Mouse (Mus musculus) kidney, postnatal 25 days (tissue): Measurements from ENCODE around the gene Fam126a.
A peak's percentile ranks its signal among the peaks of the same experiment; 100 is the strongest.

Experiments used
- DNase-seq, 2 experiments: peaks; one replicate each; pipeline ENCODE4 v3.0.0; 2021; ENCODE audit warnings: mixed read lengths in 2 of 2

Gene Fam126a

DNA sequence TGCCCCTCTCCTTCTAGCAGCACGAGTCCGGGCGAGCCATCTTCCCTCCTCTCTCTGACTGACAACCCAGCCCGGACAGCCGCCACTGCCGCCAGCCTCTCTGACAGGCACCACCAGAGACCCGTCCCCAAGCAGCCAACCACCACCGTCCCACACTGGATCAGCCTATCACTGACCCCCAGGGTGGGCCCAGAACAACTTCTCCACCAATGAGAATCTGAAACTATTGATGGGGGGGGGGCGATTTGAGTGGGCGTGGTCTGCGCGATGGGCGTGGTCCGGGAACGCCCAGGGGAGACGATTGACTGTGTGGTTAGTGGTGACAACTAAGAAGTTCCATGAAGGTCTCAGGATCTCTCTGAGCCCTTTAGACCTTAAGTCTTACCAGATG is at the start of gene Fam126a:
Gene Fam126a (minus strand): TSS at position 112 of the 391 bp plus-strand sequence.
- peak; percentile 94 to 98 for DNase-seq

DNA sequence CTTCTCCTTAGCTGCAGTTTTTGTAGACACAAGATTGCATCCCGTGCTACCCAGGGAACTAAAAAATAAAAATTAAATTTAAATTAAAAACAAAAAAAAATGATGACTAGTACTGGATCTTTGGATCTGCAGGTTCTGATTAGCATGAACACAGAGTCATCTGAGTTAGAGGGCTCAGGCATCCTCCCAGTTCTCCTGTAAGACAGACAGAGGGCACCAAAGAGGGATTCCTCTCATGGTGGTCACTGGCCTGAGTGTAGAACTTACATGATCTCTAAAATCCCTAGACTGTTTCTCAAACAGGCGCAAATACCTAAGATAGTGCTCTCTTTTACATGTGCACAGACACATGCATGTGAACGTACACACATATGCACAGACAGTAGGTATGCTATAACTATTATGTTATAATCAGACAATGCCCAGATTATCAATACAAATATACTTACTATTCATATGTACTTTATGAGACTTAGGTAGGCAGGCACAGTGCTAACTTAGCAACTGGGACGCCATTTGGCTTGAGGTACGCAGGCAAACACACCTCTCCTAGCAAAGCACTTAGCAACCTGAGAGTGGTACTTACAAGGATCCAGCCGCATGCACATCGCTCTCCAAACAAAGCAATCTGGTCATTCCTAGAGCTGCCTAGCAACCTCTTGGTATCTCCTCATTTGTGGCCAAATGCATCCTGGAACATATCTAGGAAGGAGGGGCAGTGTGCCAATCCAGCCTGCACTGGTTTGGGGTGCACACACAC is 48.1 kb upstream of the Fam126a start:
- no peak for DNase-seq

DNA sequence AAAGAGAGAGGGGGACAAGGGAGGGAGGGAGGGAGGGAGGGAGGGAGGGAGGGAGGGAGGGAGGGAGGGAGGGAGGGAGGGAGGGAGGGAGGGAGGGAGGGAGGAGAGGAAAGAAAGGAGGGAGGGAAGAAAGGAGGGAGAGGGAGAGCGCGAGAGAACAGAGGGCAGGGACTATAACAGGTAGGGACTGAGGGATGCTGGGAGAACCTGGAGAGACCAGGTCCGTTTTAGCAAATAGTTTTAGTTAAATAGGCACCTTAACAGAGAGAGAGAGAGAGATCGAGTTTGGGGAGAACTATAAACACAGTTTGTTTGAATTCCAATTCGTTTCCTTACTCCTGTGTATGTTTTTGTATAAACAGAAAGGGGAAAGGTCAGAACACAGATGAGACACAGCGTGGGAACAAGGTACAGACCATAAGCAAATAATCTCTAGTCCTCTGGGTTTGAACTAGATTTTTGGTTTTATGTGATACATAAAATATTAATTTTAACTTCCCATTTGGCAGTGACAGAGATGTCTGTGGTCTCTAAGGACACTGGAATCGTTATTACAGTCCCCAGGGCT is 47.3 kb upstream of the Fam126a start:
- DNase-seq, result no peak

DNA sequence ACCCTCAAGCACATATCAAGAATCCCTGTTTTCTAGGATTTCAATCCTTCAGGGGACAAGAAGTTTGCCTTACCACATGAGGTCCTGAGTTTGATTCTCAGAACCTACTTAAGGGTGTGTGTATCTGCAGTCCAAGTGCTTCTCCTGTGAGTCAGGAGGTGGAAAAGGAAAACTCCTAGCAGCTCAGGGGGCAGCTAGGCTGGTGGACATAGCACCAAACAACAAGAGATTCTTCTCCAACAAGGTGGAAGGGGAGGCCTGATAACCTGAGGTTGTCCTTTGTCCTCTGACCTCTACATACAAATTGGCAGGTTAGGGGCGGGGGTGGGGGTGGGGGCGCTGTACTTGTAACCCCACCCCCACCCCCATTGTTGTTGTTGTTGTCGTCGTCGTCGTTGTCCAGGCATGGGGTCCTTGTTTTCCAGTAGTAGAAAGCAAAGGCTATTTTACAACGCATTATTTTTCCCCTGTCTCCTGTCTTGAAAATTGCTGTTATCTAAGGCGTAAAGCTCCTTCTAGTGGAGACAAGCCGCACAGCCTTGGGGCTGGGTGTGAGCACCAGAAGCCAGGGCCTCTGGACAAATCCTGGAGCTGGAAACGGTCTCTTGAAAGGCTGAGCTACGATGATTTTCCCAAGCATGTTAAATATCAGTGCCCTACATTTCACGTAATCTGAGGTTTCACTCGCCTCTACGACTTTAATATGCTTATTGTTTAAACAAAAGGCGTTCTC is 46.7 kb upstream of the Fam126a start:
- peak; percentile 81 to 83 for DNase-seq

DNA sequence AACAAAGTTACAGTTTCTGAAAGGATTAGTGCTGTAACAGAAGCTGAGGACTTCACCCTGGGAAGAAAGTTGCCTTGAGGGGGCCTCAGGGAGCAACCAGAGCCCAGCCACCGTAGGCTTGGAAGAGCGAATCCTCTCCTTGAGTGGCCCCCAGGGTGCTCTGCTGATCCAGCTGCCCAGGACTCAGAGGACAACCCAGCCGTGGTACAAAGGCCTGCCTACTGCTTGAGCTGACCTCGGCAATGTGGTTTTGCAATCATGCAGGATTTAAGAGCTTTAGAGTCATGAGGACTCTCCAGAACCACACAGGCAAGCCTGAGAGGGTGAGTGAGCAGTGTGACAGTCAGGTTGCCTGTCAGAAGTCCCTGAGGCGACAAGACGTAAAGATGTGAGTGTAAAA is 41.5 kb upstream of the Fam126a start:
- DNase-seq, result no peak

DNA sequence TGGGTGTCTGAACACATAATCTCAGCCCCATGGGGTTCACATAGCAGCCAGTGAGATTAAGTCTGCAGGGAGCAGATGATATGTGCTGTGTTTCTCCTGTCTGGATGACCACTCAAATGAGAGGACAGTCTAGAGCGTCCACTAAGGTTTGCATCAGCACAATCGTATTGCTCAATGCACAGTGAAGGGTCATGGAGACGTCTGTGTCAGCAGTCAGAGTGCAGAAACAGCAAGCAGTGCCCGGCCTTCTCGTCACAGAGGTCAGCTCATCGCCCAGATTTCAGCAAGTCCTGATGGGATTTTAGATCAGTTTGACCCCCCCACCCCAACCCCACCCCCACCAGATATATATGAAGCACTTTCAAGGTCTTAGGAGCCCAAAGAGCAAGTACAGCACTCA is 38.5 kb upstream of the Fam126a start:
- no peak for DNase-seq

DNA sequence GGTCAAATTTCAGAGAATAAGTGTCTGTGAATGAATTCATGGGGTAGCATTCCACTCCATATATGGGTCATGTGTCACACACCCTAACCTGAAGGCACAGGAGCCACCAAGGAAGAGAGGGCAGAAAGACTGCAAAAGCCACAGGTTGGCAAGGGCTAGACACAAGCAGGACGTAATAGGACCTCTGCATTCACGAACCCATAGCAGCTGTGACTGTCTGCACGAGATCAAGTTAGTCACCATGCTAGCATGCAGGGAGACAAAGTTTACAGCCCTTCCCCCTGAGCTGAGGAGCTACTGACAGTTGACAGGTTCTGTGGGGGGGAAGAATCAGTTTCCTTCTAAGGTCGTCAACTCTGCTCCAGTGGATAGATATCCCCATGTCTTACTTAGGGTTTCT is 33.1 kb upstream of the Fam126a start:
- DNase-seq, result no peak

DNA sequence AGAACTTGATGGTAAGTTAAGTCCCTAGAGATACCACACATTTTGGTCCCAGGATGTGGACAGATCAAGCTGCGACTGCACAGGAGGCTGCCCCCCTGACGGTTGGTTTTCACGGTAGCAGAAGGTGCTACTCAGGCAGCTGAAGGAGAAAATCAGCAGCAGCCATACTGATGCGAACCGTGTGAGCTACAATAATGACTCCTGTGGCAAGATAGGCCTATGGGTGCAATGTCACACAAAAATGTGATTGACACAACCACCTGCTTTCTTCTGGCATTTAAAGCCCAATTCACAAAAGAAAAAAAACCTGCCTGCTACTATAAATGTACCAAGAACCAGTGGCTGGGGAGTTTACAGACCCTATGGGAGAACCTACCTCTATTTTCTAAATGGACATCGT is 32.5 kb upstream of the Fam126a start:
- DNase-seq, result no peak

DNA sequence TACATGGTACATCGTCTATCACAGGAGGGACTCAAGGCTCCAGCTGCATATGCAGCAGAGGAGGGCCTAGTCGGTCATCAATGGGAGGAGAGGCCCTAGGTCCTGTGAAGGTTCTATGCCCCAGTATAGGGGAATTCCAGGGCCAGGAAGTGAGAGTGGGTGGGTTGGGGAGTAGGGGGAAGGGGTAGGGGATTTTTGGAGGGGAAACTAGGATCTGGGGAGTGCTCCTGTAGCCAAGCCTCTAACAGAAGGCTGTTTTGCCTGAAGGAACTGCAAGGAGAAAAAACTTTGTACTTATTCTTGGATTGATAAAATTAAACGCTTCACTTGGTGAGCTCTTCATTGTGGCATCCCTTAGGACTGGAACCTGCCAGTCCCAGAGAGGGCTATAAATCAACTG is 30.5 kb upstream of the Fam126a start:
- DNase-seq, result no peak

DNA sequence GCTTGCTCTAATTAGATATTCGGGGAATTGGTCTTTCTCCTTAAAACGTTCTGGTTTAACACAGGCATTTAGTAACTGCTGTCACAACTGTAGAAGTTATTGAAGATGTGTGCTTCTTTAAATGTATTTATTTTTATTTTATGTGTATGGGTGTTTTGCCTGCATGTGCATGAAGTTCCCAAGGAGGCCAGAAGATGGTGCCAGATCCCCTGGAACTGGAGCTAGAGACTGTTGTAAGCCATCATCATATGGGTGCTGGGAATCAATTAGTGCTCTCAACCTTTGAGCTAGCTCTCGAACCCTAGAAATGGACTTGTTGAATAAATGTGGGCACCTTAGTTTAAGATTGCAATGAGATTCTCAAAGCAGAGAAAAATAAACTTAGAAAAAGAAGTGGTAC is 27.1 kb upstream of the Fam126a start:
- DNase-seq, result peak in 1 of 2 experiments; percentile 12

DNA sequence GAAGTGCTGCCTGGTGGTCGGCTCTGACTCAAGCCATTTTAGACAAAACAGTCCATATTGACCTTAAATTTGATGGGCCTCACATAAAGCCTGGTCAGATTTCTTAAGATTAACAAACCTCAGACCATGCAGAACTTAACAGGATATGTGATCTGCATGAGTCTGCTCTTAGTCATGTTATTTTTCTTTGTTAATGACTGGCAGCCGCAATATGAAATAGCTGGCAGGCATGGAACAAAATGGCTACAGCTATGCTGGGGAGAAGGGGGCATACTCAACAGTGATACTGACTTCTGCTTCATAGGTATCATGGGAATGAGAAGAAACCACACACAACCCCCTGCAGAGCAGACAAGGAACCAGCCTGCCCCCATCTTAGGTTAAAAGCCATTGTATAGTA is 26.4 kb upstream of the Fam126a start:
- no peak for DNase-seq

DNA sequence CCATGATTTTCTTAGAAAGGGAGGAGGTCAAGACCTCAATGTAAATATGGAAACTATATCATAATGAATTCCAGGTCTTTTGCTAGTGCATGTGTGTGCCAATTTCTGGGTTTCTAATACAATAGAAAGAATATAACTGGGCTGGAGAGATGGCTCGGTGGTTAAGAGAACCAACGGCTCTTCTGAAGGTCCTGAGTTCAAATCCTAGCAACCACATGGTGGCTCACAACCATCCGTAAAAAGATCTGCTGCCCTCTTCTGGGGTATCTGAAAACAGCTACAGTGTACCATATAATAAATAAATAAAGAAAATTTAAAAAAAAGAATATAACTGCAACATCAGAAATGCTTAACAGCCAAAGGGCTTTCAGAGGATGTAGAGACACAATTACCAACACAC is 23.9 kb upstream of the Fam126a start:
- DNase-seq, result peak in 1 of 2 experiments; percentile 14

DNA sequence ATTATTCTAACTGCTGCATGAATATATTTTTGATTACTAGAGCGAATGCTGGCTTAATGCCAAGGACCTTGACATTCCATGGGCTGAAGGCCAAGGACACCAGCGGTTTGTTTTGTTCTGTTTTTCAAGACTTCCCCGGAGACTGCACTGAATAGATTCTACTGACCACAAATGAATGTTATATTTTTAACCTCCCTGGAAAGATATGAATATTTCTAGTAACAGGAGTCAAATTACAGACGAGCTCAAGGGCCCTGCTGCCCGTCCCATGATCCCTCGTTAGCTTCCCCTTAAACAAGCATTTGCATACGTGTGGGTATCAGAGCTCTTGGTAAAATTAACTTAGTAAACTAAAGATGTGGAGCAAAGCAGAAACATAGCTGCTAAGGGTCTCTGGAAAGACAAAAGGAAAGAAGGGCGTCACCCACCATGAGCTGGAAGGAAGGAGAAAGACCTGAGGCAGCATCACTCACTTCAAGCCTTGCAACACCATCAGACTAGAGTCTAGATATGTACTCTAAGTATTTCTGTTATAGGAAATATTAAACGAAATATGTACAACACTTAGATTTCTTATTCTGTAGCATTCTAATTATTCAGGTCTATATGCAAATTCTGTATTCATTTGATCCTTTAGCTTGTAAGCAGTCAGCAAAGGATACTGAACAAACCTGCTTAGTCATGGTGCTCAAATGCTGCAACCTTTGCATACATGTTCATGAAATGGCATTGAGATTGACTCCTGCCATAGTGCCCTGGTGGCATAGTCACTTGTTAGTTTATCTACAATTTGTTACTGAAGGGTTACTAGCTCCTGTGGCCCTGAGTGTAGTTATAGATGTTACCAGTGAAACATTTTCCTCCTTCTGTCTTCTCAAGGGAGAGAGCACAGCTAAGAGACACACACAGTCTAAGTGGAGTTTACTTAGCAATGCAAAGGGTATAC is 23.0 kb upstream of the Fam126a start:
- peak in 1 of 2 experiments; percentile 53 for DNase-seq

DNA sequence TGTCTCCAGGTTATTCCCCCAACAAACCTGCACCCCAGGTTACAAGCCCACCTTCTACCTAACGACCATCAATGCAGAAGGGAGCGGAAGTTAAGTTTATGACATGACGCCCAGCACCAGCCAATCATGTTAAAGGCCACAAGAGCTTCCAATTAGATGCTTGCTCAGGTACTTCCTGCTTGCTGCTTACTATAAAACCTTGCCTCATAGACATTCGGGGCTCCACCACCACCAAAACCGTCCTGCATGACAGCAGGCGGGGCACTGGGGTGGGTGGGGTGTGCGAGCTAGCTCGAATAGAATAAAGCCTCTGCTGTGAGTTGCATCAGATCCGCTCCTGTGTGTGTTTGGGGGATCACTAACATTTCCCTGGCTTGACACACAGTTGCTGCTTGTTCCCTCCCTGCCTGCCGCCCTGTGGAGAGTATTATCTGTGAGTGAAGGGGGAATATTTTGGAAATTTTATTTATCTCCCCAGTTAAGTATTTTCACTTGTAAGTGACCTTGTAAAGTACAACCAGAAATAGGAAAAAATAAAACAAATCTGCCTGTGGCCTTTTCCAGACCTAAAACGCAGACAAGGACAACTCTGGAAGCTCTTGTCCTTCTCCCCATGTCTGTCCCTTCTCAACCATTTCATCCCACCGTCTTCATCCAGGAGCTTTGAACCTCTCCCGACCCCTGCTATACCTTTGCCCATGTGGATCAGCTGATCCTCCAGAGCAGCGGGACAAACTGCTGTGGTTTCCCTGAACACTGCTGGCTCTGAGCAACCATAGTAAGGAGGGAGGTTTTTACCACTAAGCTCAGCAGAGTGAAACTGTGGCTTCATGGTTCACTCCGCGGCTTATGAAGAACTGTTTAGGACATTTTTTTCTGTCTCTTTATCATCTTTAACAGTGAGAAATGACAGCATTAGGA is 21.5 kb upstream of the Fam126a start:
- no peak for DNase-seq

DNA sequence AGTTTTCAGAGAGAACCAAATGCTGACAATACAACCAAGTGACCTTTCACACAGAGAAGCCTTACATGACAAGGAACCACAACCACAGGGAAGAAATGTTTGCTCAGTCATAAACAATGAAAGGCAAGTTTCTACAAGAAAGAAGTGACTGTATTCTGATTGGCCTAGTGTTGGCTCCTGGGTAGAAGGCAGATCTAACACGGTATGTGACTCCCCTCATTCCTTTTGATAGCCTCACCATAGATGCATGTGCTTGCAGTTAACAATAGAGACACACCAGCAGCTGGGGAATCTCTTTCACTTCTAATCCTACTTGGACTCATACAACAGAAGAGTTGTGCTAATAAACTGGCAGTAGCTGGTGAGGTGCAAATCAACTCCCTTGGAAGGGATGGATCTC is 17.3 kb upstream of the Fam126a start:
- no peak for DNase-seq

DNA sequence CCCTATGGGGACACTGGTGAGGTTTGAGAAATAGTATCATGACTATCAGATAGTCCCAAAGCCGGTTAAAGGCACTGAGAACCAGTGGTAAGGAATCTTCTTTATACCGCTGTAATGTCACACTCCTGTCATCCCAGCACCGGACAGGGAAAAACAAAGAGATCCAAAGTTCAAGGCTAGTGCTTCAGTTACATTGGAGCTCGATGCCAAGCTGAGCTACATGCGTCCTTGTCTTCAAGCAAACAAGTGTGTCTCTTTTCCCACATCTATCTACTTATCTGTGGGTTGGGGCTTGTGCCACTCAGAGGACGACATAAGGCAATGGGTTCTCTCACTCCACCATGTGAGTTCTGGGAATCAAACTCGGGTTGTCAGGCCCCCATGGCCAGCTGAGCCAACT is 16.5 kb upstream of the Fam126a start:
- no peak for DNase-seq

DNA sequence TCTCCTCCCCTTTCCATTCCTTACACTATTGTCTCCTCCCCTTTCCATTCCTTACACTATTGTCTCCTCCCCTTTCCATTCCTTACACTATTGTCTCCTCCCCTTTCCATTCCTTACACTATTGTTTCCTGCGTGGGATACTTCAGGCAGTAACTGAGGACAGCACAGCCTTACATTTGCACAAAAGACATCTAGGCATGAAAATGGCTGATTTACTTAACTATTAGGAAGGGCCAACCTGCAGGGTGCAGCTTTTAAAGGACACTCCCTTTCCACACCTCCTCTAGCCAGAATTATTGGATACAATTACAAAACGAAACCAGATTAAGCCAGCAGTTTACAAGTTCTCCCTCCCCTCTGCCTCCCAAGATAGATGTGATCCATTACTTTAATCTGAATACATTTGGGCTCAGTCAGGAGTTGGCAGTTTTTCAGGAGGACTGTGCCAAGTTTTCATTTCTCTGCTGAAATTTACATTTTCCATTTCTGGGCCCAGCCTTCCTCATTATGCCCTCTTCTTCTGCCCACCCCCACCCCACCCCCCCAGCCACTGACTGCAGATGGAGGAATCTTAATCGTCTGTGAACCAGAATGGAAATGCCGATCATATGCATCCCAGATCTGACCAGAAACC is 15.6 kb upstream of the Fam126a start:
- peak in 1 of 2 experiments; percentile 11 for DNase-seq

DNA sequence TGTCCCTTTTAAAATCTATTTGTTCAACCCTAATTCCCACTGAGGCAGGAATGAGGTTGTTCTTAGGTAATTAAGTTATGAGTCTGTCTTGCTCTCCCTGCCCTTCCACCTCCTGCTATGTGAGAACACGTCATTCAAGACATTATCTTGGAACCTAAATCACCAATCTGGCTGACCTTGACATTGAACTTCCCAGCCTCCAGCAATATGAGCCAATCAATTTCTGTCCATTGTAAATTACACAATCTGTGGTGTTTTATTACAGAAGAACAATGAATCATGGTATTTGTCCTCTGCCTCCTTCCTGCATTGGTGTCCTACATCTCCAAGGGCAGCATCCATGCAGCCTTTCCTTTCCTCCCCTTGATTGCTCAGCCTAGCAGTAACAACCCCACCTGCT is 13.9 kb upstream of the Fam126a start:
- DNase-seq, result no peak

DNA sequence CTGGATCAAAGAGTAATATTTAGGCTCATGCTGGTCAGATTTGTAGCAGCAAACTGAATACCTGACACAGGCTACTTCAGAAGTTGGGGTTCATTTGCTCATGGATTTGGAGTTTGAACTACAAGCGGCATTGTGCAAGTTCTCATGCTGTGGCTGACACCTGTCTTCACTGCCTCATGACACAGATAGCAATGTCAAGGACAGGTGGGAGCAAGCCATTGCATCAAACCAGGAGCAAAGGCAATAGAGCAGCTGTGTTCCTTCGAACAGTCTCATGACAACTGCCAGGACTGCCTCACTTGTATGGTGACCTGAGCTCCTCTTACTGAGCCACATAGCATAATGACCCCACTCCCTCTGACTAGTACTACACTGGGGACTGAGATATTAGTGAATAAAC is 12.9 kb upstream of the Fam126a start:
- DNase-seq, result no peak

DNA sequence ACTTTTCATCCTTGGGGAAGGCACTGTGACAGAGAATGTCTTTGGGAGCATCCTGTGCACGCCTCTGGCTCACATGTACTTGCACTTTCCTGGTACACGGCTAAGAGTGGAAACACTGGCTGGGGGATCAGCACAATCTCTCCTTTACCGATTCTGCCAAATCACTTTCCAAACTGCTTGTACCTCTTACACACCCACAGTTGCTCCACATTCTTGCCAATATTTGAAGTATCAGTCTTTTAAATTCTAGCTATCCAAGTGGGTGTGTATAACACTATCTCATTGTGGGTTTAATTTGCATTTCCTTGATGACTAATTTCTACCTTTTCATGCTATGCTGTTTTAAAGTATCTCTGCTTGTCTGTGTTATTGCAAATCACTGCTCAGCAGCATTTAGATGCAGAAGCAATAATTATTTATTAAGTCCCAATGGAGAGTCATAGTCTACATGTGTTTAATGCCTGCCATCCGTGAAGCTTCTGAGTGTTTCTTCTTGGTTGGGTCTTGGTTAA is 10.9 kb upstream of the Fam126a start:
- no peak for DNase-seq

DNA sequence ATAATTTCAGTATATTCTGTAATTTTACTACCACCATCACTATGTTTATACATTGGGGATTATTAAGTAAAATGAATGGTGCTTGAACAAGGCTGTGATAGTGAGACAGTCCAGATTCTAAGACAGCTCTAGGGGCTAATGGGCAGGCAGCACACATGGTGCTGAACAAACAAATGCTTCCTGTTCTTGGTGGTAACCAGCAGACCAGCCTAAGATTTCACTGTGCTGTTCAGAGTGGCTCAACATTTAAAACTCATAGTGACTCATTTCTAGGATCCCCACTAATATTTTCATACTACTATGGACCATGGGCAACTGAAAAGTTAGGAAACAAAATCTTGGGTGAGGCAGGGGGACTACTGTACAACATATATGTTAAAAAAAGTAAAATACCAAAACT is 10.1 kb upstream of the Fam126a start:
- no peak for DNase-seq
